Mouse (Mus musculus) ovary, postnatal 14 days (tissue): ENCODE measurements around the gene Herpud1.
A peak's percentile ranks its signal among the peaks of the same experiment; 100 is the strongest.

Experiments used
- DNase-seq: peaks from one replicate; pipeline ENCODE4 v3.0.0; 2022; ENCODE audit warnings: low spot score

Herpud1 gene

DNA sequence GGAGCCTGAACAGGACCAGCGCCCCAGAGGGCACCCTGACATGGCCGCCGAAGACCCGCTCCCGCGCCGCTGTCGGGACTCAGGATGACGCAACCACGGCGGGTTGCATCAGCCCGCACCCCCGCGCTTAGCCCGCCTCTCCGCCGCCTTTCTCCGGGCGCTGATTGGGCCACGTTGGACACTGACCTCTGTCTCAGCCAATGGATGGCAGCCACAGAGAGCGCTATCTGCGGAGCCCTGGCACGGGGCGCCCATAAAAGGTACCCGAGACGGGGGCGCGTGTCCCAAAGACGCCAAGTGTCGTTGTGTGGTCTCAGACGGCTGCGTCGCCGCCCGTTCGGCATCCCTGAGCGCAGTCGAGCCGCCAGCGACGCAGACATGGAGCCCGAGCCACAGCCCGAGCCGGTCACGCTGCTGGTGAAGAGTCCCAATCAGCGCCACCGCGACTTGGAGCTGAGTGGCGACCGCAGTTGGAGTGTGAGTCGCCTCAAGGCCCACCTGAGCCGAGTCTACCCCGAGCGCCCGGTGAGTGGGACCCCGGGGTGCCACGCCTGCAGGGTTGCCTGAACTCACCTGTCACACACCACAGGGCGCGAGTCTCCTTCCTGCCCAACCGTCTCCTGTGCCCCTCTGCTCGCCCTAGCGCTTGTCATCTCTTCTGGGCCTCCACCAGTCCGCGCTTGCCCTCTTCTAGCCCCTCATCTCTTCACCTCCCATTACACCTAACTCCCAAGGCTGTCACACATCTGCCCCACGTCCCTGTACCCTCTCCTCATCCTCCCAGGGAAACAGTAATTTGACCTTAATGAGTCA, at the start of gene Herpud1:
Gene Herpud1, plus strand, starts transcription at position 225 of the 813 bp plus-strand sequence.
- DNase-seq = peak; percentile 92

DNA sequence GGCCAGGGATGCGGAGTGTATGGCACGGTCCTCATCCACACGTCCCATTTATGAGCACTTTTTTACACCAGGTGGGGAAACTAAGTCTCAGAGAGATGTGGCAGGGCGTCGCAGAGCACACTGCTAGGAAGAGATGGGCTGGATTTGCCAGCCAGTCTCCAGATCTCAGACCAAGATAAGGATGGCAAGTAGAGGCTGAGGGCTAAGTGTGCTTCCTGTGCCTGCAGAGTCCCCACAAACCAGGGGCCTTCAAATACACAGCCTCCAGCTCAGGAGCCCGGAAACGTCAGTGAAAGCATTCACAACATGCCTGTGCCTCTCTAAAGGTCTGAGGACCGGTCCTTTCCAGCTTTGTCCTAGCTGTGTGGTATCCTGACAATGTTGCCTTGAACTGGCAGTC, 48.7 kb upstream of the Herpud1 start:
- no peak for DNase-seq

DNA sequence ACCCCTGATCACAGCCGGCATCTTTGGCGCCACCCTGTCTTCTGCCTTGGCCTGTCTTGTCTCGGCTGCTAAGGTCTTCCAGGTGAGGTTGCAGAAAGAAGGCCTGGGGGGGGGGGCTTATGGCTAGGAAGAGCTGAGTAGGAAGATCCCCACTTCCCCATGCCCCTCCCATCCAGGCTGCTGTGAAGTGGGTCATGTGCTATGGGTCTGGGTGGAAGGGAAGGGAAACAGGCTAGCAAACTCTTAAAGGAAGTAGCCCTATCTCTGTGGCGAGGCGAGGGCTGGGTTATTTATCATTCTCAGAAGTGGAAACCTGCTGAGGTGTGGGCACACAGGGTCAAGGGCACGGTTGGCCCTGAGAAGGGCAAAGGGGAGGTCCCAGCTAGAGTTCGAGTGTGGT, 45.4 kb upstream of the Herpud1 start:
- DNase-seq = no peak

DNA sequence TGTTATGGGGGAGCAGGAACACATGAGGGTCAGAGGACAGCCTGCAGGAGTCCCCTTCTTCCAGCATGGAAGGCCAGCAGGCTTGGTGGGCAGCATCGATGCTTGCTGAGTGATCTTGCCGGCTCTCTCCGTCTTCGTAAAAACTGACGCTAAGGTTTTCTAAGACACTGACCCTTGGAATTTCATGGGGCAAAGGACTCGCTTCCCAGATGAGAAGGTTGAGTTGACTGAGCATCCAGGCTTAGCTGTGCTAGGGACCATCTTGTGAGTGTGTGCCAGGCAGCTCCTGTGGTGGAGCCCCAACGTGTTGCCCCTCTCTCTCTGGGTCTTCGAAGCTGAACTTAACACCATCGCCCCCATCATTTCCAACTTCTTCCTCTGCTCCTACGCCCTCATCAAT, 43.5 kb upstream of the Herpud1 start:
- no peak for DNase-seq

DNA sequence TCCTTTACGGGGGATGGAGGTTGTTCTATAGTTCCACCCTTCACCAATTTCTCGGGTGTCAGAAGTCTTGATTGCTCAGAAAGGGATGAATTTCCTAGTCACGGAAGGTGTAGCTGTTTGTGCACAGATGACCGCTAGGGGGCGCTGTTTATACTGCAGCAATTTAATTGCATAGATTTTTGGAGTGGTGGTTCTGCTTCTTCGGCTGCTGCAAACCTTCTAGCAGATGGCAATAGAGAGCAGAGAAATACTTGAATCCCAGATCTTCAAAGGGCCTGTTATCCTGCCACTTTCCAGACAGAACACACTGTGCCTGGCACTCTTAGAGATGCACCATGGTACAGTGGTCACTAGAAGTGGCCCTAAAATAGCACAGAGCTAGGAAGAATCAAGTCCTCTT, 42.9 kb upstream of the Herpud1 start:
- DNase-seq = peak; percentile 81

DNA sequence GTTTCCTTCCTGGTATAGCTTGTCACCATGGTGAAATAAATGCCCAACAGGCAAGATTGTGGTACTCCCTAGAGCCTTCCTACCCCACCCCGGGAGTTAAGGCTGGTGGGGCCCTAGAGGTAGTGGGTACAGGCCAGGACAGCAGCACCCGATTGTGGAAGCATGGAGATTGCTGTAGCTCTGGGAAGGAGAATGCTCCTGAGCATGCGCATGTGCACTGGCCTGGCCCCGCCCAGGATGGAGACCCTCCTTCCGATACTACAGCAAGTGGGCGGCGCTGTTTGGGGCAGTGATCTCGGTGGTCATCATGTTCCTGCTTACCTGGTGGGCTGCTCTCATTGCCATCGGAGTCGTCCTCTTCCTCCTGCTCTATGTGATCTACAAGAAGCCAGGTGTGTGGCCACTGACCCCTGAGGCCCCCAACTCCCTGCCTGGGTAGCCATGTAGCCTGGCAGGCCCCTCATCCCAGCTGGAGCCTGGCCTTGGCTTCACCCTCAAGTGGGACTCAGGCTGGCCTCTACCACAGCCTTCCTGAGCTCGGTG, 42.4 kb upstream of the Herpud1 start:
- no peak for DNase-seq

DNA sequence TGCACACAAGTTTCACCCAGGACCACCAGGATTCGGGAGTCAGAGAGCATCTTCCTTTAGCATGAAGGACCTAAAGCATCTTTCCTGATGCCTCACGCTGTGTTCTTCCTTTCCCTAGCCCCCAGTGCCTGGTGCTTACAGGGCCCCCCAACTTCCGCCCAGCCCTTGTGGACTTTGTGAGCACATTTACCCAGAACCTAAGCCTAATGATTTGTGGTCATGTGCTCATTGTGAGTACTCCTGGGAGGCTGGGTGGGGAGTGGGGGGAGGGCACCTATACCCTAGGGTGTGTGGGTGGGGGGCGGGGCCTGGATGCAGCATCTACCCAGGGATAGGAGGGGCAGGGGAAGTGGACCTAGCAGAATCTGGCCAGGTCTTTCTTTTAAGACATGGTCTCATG, 40.6 kb upstream of the Herpud1 start:
- DNase-seq = no peak

DNA sequence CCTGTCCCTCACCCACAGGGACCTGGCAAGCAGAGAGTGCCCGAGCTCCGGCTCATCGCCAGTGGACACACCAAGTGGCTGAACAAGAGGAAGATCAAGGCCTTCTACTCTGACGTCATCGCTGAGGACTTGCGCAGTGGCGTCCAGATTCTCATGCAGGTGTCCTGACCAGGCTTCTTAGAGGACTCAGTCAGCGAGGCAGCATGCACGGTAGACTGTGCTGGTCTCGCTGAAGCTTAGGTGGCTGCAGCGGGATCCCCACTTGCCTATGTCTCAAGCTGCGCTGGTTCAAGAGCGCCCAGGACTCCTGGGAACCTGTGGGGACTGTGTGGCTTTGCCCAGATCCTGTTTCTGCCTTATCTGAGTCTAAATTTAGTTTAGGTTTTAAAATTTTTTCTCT, 40.0 kb upstream of the Herpud1 start:
- no peak for DNase-seq

DNA sequence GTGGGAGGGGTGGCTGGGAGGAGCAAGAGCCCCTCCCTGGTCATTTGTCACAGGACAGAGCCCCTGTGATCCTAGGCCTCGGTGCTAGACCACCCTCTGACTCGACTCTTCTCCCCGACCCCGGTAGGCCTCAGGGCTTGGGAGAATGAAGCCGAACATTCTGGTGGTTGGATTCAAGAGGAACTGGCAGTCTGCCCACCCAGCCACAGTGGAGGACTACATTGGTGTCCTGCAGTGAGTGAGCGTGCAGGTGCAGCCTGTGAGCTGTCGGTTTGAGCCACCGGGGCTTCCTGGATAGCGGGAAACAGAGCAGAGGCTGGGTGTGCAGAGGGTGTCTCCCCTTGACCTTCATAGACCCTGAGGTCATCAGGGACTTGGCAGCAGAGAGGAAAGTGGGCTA, 37.8 kb upstream of the Herpud1 start:
- no peak for DNase-seq

DNA sequence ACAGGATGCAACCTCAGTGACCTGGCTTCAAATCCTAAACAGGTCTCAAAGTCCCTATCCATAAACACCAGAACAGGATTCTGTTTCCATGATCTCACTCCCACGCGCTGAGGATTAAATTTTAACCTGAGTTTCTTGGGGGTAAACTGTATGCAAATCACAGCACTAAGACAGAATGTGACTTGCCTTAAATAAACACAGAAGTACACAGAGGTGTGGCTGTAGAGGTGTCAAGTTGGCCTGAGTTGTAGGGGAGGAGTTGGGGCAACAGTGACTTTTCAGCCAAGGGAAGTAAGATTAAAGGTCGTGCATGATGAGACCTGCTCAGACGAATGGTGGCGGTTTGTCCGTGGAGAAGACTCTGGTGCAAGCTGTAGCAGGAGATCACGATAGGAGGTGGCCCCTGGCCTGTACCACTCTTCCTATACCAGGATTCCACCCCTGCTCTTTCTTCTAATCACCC, 32.1 kb upstream of the Herpud1 start:
- DNase-seq = no peak

DNA sequence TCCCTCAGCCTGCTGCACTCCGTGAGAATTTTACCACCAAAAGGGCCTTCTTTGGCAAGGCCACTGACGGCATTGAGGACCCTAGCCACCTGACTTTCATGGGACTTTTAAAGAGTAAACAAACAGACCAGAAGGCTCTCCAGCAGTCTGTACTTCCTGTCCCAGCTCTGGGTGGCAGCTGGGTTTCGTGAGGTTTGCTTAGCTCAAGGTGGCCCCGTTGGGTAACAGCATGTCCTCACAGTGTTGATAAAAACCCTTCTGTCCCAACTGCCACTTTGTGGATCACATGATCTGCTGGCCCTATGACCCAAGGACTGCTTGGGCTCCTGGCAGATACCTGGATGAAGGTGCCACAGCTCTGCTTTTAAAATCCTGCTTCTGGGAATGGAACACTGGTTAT, 31.7 kb upstream of the Herpud1 start:
- DNase-seq = no peak

DNA sequence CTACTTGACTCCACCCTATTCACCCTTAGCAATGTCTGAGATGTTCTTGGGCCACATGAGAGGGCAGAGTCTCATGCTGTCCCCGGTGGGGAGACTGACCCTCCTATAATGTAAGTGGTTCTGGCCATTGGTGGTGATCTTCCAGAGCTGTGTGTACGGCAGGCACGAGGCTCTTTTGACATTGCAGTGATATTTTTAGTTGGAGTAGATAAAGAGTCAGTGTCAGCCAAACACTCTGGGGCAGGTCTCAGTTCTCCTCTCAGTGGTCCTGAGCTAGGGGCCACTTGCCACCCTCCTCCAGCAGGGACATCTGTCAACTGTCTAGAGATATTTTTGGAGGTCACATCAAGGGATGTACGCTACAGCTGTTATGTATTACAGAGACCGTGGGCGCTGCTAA, 29.0 kb upstream of the Herpud1 start:
- no peak for DNase-seq

DNA sequence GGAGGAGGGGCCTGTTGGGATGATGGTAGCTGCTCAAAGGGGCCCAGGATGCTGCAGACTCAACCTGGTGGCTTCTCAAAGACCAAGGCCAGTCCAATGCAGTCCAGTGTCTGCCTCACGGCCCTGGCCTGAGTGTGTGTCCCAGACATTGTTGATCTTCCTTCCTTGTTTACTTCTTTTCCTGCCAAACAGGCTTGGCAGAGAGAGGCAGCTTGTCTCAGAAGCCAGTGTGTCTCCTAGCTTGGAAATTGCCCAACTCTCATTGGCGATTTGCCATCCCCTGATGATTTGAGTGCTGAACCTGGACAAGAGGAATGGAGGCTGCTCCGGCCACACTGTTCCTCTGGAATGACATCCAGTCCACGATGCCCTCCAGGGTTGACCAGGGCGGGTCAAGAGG, 27.7 kb upstream of the Herpud1 start:
- peak; percentile 77 for DNase-seq

DNA sequence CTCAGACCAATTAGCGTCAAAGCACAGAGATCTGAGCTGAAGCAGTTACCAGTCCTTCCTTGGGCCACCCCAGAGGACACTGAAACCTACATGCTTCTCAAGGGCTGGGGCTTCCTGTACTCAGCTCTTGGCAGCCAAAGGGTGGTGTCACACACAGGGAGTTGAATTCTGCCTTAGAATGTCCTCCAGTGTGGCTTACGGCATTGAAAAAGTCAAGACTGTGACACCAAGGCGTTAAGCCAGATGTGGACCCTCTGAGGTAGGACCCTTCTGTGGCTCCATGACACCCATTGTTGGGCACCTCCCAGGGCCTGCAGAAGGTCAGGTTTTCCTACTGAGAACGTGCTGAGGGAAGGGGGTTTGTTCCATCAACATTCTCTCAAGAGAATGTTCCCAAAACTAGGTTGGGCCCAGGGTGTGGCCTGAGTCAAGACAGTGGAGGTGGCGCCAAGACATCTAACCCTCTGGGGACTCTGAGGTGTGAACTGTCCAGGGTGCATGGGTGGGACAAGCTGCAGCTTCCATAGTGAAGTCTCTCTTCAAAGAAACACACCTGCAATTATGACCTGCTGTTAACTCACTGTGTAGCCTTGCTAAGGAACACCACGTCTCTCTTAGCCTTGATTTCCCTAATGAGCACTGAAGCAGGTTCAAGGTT, 24.3 kb upstream of the Herpud1 start:
- no peak for DNase-seq

DNA sequence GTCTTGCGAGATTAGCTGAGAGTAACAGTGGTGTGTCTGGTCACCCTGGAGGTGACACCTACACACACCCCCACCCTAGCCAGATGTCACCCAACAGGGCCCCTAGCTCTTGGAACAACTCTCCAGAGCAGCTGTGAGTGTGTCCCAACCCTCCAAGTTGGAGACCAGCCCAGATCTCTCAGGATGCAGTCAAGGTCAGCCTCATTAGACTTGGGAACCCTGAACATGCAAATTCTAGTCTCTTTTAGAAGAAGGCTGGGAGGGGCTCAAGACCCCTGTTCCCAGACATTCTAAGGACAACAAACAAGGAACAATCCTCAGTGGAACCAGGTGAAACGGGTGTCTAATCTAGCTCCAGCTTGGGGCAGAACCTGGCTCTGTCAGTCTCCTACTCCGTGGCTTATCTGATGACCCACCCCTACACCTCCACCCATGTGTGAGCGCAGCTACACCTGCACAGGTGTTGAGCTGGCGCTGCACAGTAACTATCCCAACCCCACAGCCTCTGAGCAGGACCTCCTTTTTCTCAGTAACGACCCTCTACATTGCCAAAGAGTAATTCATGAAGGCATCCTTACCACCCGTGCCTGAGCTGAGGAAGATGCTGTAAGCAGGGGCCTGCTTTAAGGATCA, 23.5 kb upstream of the Herpud1 start:
- peak; percentile 19 for DNase-seq

DNA sequence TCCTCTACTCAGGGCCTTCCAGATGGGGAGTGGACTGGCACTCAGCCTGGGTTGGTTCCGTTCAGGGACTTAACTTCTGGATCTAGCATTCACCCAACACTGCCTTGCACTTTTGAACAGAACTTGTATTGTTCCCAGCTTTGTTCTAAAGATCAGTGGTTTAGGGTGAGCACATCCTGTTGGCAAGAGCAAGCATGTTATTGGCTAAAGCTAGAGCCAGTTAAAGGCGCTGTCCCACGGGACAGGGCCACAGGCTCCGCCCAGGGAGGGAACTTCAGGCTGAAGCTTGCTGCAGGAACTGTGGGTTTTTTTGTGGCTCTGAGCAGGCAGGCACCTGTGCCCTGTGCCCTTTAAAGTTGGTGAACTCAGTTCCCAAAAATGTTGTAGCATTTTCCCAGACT, 22.9 kb upstream of the Herpud1 start:
- peak; percentile 51 for DNase-seq

DNA sequence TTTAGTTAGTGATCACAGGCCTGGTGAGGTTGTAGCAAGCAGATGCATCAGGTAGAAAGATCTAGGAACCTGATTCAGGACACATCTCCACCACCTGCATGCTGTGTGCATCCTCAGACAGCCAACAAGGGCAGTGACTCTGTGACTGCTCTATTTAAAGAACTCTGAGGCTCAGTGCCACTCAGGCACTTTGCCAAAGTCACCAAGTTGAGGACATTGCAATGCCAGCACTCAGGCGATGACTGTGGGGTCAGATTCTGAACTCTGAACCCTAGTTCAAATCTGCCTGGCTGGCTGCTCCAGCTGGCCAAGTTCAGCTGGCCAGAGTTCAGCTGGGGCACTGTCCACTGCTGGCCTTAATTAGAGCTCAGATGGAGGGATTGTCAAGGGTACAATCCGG, 22.3 kb upstream of the Herpud1 start:
- no peak for DNase-seq

DNA sequence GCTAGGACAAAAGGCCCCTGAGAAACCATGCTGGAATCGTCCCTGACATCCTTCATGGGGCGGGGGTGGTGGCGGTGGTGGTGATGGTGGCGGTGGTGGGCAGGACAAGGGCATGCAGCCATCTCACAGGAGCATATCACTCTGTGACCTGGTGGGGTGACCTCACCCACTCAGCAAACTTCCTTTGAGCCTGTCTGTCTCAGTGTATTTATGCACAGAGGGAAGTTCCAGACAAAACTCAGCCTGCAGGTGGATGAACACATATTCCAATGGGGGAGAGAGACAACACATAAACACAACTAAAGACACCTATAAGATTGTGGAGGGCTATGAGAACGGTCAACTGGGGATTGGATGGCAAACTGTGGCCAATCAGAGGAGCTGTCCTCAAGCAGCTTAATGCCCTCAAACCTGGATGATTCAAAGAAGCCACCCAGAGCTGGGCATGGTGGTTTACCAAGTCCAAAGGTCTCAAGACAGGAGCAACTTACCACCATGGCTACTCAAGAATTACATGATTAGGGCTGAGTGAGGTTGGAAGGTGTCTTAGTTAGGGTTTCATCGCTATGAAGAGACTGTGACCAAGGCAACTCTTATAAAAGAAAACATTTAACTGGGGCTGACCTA, 21.4 kb upstream of the Herpud1 start:
- DNase-seq = no peak

DNA sequence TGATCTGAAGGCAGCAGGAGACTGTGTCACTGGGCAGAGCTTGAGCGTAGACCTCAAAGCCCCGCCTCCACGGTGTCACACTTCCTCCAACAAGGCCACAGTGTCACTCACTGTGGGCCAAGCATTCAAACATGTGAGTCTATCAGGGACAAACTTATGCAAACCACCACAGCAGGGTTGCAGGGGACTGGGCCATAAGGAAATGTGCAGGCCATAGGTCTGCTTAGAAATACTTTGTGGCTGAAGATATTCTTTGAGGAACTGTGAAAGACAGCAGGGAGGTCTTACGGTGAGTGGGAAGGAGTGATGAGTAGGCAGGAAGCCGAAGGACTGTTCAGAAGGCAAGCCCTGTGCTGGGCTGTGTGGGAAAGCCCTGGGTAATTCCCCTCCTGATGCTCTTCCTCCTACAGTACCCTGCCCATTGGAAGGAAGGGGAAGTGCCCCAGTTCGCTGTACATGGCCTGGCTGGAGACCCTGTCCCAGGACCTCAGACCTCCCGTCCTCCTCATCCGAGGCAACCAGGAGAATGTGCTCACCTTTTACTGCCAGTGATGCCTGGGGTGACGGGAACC, 20.7 kb upstream of the Herpud1 start:
- DNase-seq = no peak

DNA sequence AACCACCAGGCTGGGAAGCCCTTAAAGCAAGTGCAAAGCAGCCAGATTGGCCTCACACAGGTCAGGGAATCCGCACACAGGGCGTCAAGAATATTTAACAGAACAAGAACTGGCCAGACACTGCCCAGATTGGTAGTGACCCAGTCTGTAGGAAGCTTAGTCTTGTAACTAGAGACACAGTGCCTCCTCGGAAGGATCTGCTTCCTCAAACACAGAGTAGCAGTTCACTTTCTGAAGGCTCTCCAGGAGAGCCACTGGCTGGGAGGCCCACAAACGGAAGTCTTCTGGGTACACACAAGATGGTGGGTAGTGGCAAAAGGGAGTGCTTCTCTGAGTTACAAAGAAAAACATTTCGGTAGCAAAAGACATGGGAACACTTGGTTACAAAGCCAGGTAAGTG, 15.4 kb upstream of the Herpud1 start:
- DNase-seq = no peak

DNA sequence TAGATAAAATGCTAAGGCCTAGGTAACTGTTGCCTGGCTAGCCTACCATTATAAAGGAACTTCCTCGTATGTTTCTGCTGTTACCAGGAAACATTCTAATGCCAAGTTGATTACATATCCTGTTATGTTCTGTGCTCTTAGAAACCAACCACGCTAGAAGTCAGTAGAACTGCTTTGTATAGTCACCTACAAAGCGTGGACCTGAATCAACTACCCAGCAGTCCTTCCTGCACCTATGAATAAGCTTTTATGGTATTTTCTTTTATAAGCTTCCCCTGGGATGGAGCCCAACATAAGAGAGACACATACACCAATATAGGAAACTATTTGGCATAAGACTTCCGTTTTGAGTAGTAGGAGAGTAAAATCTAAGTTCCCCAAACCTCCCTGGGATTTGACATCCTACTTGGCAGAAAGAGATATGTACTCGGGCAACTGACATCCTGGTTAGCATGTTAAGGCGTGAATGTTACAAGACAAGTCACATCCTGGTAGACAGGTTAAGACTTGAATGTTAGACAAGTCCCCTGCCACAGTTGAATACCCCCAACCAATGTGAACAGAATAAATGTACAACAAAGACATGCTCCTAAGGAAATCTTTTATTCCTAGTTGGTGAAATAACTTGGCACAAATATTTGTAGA, 13.2 kb upstream of the Herpud1 start:
- no peak for DNase-seq

DNA sequence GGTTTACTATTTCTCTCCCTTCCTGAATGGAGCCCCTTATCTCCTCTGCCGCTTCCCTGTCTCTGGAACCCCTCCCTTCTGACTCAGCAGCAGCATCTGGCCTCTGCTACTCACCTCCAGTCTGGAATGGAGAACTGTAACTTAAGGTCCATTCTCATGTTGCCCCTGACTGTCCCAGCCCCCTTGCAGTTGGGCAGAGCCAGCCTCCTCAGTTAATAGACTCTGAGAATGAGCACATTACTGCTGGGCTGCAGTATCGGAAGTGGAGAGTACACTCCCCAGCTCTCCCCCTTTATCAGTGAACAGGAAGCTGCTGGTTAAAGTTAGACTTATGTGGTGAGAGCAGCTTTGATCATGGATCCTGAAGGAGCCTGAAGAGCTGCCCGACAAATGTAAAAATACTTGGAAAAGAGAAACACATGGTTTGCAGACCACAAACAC, 10.7 kb upstream of the Herpud1 start:
- no peak for DNase-seq
